Mouse (Mus musculus): Measurements from ENCODE around the gene Cnga1. TPM values are rescaled to one million over a fixed set of nuclear protein-coding genes. Genes with fewer than 3 reads are reported as not detected.

The Cnga1 gene
- polyA plus RNA-seq, 1 experiment from 2014 or later: not detected

Other genes starting within 250 kb of the Cnga1 start
- gene Corin, start 139.8 kb downstream of the Cnga1 start, polyA plus RNA-seq (2015; fragmentation: Nextera tagmentation; extraction: Ambion mirVana): 1.9 and 3.5 TPM in 2 replicates
- gene Nfxl1, start 84.6 kb downstream of the Cnga1 start, polyA plus RNA-seq (2015; fragmentation: Nextera tagmentation; extraction: Ambion mirVana): 13.9 and 14.6 TPM in 2 replicates
- gene Zar1, start 63.0 kb downstream of the Cnga1 start, polyA plus RNA-seq (2015; fragmentation: Nextera tagmentation; extraction: Ambion mirVana): 0.09 TPM in 1 of 2 replicates, not detected in the other
- gene Gm5868, start 56.7 kb downstream of the Cnga1 start, polyA plus RNA-seq (2015; fragmentation: Nextera tagmentation; extraction: Ambion mirVana): 0.27 and 0.54 TPM in 2 replicates
- gene Nipal1, start 3.5 kb upstream of the Cnga1 start, polyA plus RNA-seq (2015; fragmentation: Nextera tagmentation; extraction: Ambion mirVana): 21.3 and 28.1 TPM in 2 replicates
- 0.26 and 0.34 TPM in 2 replicates for gene Txk, start 108.5 kb upstream of the Cnga1 start, polyA plus RNA-seq (2015; fragmentation: Nextera tagmentation; extraction: Ambion mirVana)
- gene Tec, start 224.2 kb upstream of the Cnga1 start, polyA plus RNA-seq (2015; fragmentation: Nextera tagmentation; extraction: Ambion mirVana): 12.5 and 13.0 TPM in 2 replicates